Mouse (Mus musculus) lung, embryonic 16.5 days (tissue): ENCODE data around the gene 1700001P01Rik. TPM values are rescaled to one million over a fixed set of nuclear protein-coding genes. Genes with fewer than 3 reads are reported as not detected.

Experiments used
- ATAC-seq: fragments of 200-750 bp; cut with Nextera tagmentation; 2 replicates; pipeline ENCODE4 v1.8.0; 2017; ENCODE audit warnings: low read depth, mild to moderate bottlenecking, moderate library complexity
- H3K27ac ChIP-seq: fragments of 300-500 bp; sonication (generic); 2 replicates; pipeline ENCODE4 v1.5.1; 2014; ENCODE audit warnings: mild to moderate bottlenecking, control low read depth, low read length
- H3K27me3 ChIP-seq: fragments of 300-500 bp; sonication (generic); 2 replicates; pipeline ENCODE4 v1.6.1; 2014; ENCODE audit warnings: low read depth, low read length, mixed read lengths; ENCODE audit not compliant: control insufficient read depth, insufficient read depth
- H3K36me3 ChIP-seq: fragments of 300-500 bp; sonication (generic); 2 replicates; pipeline ENCODE4 v1.6.1; 2014; ENCODE audit warnings: low read length; ENCODE audit not compliant: control insufficient read depth, insufficient read depth
- H3K4me1 ChIP-seq: fragments of 300-500 bp; sonication (generic); replicated peaks from 2 replicates; pipeline ENCODE4 v1.6.1; 2014; ENCODE audit warnings: low read length, mixed read lengths; ENCODE audit not compliant: control insufficient read depth, insufficient read depth
- H3K4me2 ChIP-seq: fragments of 300-500 bp; sonication (generic); 2 replicates; pipeline ENCODE4 v1.6.1; 2014; ENCODE audit warnings: low read depth, low read length, control low read depth
- H3K4me3 ChIP-seq: fragments of 300-500 bp; sonication (generic); 2 replicates; pipeline ENCODE4 v1.5.1; 2014; ENCODE audit warnings: mild to moderate bottlenecking, low read length, control low read depth
- H3K9ac ChIP-seq: fragments of 300-500 bp; sonication (generic); 2 replicates; pipeline ENCODE4 v1.6.1; 2014; ENCODE audit warnings: low read length, control low read depth
- H3K9me3 ChIP-seq: fragments of 300-500 bp; sonication (generic); 2 replicates; pipeline ENCODE4 v1.6.1; 2016; ENCODE audit warnings: low read length; ENCODE audit not compliant: control insufficient read depth
- WGBS: fragments of 180-500 bp; shearing (Covaris S2); extraction: QIAGEN DNeasy Blood & Tissue Kit; methylation state at CpG from one replicate; pipeline ENCODE4 v1.1.7; 2014; 5-methylcytosine and 5-hydroxymethylcytosine counted together
- polyA plus RNA-seq: library from polyadenylated mRNA; unstranded; fragments of >200 nt; fragmentation: Nextera tagmentation; extraction: Ambion mirVana; gene quantifications from 2 replicates; pipeline ENCODE4 v1.2.1, GENCODE M21; 2015

The 1700001P01Rik gene
- polyA plus RNA-seq, 1 experiment from 2014 or later, result 0.35 TPM

DNA sequence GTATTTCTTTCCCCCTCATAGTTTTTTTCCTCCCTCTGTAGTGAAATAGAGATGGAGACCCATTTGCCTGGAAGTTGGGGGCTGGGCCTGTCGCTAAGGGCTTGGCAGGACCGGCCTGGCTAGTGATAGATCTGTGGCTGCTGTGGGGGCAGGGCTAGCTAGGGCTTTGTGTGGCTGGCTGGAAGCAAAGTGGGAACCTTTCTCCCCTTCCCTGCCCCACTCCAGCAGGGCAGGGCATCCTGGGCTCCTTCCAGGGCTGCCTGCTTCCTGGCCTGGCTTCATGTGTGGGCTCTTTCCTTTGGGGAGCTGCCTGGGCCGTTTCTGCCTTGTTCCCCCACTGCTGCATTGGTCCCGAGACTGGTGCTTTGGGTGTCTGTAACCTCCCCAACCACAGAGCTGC lies 42.9 kb upstream of the 1700001P01Rik start:
- peak; percentile 78 for ATAC-seq
- Histone ChIP-seq H3K9ac (peak overlapping the region; percentile 49), H3K27me3 (no peaks in the 10 kb centered on the region), H3K4me3 (no peak overlapping the region), H3K4me2 (peak overlapping the region; percentile 6; the same call in 1 of the 2 replicates), H3K4me1 (peaks cover 51% of the 10 kb centered on the region), H3K27ac (peak overlapping the region; percentile 90), H3K36me3 (peaks cover 18% of the 10 kb centered on the region), H3K9me3 (no peaks in the 10 kb centered on the region)
- WGBS, result 6% methylated on average over 4 of the region's 4 CpGs

DNA sequence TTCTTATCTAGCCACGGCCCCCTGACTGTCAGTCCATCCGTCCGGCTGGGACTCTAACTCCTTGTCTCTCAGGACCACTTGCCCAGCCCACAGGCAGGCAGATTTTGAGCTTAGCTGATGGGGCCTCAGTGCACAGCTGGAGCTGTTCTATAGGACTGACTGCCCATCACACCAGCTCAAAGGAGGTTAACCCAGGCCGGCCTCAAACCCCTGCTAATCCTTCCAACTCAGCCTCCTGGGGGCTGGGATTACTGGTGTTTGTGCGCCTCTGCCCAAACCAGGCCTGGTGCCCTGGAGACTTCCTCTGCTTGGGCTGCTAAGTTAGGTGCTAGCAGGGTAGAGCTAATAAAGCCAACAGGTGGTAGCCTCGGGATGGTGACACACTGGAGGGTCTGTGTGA lies 42.3 kb upstream of the 1700001P01Rik start:
- Histone ChIP-seq H3K27ac (peak overlapping the region; percentile 90), H3K27me3 (no peaks in the 10 kb centered on the region), H3K4me2 (peak overlapping the region; percentile 6; the same call in 1 of the 2 replicates), H3K4me1 (peaks cover 57% of the 10 kb centered on the region), H3K9me3 (no peaks in the 10 kb centered on the region), H3K4me3 (no peak overlapping the region), H3K36me3 (peaks cover 18% of the 10 kb centered on the region), H3K9ac (0 out of 2 replicates have a peak overlapping the region, but pooled peaks have one; percentile 13)
- ATAC-seq, result no peak
- 57% methylated on average over 6 of the region's 6 CpGs for WGBS

DNA sequence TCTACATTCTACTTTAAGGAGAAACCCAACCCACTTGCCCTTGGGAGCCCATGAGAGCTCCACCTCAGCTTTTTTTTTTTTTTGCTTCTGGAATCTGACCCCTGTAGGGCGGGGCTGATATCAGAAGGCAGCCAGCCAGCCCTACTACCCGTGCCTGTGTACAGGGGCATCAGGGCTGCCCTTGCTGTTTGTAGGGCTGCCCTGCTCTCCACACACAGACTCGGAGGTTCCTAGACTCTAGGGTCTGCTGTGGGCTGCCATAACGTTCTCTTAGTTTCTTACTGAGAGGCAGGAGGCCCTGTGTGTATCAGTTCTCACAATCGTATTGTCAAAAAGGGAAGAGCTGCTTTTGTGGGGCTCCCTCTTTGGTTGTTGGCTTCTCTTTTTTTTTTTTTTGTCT lies 41.7 kb upstream of the 1700001P01Rik start:
- H3K27ac ChIP-seq, result peak overlapping the region; percentile 55
- H3K4me1 ChIP-seq, result peaks cover 63% of the 10 kb centered on the region
- H3K4me2 ChIP-seq, result no peak overlapping the region
- no peak overlapping the region for H3K4me3 ChIP-seq
- 29% methylated on average over 5 of the region's 5 CpGs for WGBS
- H3K36me3 ChIP-seq, result peaks cover 16% of the 10 kb centered on the region; the same call in 1 of the 2 replicates
- H3K9ac ChIP-seq, result no peak overlapping the region
- ATAC-seq, result no peak
- no peaks in the 10 kb centered on the region for H3K27me3 ChIP-seq
- H3K9me3 ChIP-seq, result no peaks in the 10 kb centered on the region

DNA sequence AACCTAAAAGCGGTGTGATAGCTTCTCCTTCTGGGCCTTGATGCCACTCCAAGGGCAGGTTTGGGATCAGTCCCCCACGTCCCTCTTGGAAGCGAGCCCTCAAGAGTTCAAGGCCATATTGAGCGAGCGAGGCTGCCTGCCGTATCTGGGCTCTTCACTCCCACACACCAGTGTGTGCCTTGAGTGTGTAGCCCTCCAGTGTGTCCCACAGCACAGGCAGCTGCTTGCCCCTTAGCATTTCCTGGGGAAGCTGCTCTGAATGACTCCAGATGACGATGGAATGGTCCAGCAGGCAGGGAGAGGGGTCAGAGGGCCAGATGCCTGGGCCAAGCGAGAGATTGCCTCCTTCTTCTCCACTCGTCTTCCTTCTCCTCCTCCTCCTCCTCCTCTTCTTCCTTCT lies 41.2 kb upstream of the 1700001P01Rik start:
- peak overlapping the region; percentile 80 for H3K27ac ChIP-seq
- H3K36me3 ChIP-seq, result peaks cover 16% of the 10 kb centered on the region; the same call in 1 of the 2 replicates
- H3K4me3 ChIP-seq, result no peak overlapping the region
- H3K4me2 ChIP-seq, result no peak overlapping the region
- no peaks in the 10 kb centered on the region for H3K9me3 ChIP-seq
- 38% methylated on average over 9 of the region's 9 CpGs for WGBS
- H3K27me3 ChIP-seq, result no peaks in the 10 kb centered on the region
- H3K4me1 ChIP-seq, result peaks cover 68% of the 10 kb centered on the region
- no peak for ATAC-seq
- peak overlapping the region; percentile 27; the same call in 1 of the 2 replicates for H3K9ac ChIP-seq

DNA sequence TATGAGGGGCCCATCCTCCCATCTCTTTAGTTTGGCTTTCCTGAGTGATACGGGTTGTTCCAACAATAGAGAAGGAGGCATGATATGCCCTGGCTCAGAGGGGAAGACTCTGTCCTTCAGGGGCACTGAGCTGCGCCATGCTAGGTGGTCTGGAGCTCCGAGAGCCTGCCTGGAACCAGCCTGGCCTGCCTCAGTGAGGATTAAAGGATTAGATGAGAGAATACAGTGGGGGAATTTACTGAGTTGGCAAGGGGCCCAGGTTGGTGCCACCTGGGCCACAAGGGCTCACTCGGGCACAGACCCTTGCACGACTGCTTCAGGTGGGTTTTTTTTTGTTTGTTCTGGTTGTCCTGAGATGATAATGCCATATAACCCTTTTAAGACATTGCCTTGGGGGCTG lies 40.5 kb upstream of the 1700001P01Rik start:
- H3K9me3 ChIP-seq, result no peaks in the 10 kb centered on the region
- H3K9ac ChIP-seq, result peak overlapping the region; percentile 13; the same call in 1 of the 2 replicates
- 70% methylated on average over 5 of the region's 5 CpGs for WGBS
- H3K4me2 ChIP-seq, result no peak overlapping the region
- H3K27me3 ChIP-seq, result no peaks in the 10 kb centered on the region
- H3K4me3 ChIP-seq, result no peak overlapping the region
- peaks cover 75% of the 10 kb centered on the region for H3K4me1 ChIP-seq
- H3K27ac ChIP-seq, result peak overlapping the region; percentile 55
- H3K36me3 ChIP-seq, result peaks cover 14% of the 10 kb centered on the region; the same call in 1 of the 2 replicates
- ATAC-seq, result no peak

DNA sequence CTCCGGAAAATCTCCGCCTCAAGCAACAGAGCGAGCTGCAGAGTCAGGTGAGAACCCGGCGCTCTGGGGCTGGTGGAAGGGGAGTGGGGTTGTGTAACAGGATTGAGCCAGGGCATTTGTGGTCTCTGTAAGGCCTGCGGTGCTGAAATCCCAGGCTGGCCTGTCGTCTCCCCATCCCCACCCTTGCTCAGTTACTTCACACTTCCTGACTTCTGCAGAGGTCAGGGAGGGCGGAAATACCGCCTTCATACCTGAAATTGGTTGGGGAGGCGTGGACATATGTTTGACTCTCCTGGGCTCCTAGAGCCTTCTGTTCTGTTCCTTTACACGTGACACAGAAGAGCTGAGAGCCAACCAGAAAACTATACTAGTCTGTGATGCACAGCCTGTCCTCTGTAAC lies 40.0 kb upstream of the 1700001P01Rik start:
- ATAC-seq, result no peak
- Histone ChIP-seq H3K4me3 (no peak overlapping the region), H3K9me3 (no peaks in the 10 kb centered on the region), H3K4me1 (peaks cover 79% of the 10 kb centered on the region), H3K4me2 (no peak overlapping the region), H3K9ac (peak overlapping the region; percentile 13; the same call in 1 of the 2 replicates), H3K27ac (peak overlapping the region; percentile 55), H3K36me3 (peaks cover 14% of the 10 kb centered on the region; the same call in 1 of the 2 replicates), H3K27me3 (no peaks in the 10 kb centered on the region)
- WGBS, result 67% methylated on average over 11 of the region's 11 CpGs

DNA sequence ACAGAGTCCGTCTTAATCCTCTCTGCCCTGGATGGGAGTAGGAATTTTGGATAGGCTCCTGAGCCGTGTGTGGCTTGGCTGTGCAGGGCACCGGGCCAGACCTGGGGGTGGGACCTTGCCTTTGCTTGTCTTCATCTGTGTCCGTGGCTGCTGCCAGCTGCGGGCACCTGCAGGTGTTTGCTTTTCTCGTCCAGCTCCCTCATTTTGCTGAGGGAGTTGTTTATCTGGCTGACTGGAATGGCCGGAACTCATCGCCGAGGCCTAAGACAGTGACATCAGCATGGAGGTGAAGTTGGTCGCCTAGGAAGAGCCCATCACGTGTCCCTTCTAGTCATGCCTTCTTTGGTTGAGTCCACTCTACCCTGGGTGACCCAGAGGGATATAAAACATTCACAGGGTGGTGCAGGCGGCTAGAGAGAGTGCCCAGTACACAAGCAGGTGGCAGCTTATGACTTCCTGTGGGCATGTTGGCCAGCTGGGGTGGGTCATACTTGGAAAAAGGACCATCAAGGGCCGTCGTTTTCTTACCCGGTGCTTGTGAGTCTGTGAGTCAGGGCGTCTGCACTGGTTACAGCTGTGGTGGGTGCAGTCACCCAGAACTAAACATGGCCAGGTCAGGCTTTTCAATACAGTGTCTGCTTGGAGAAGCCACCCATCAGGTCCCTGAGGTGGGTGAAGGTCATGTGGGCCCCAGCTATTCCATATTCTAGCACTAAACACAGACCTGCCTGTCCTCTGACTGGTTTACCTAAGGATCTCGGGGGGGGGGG lies 38.2 kb upstream of the 1700001P01Rik start:
- Histone ChIP-seq H3K9ac (no peak overlapping the region; the same call in 1 of the 2 replicates), H3K4me2 (no peak overlapping the region), H3K9me3 (no peaks in the 10 kb centered on the region), H3K4me3 (no peak overlapping the region), H3K4me1 (peaks cover 93% of the 10 kb centered on the region), H3K27me3 (no peaks in the 10 kb centered on the region), H3K27ac (peak overlapping the region; percentile 59), H3K36me3 (peaks cover 14% of the 10 kb centered on the region; the same call in 1 of the 2 replicates)
- 52% methylated on average over 17 of the region's 17 CpGs for WGBS
- ATAC-seq, result no peak

DNA sequence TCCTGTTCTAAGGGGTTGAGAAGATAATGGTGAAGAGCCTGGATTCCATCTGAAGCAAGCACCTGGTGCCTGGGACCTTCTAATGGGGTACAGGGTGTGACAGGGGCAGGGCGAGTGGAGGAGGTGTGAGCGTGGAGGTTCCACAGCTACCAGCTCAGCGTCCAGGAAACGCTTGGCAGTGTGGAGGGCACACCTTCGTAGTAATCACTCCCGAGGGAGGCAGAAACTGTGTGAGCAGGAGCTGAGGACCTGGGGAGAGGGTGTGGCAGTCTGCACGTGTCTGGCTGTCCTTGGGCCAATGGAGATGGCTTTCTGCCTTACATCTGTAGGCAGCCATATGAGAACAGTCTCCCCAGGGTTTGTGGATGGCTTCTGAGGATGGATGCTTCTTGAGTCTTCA lies 37.4 kb upstream of the 1700001P01Rik start:
- no peaks in the 10 kb centered on the region for H3K9me3 ChIP-seq
- H3K36me3 ChIP-seq, result peaks cover 14% of the 10 kb centered on the region; the same call in 1 of the 2 replicates
- peak overlapping the region; percentile 47 for H3K27ac ChIP-seq
- ATAC-seq, result peak; percentile 18; the same call in 1 of the 2 replicates
- H3K4me1 ChIP-seq, result peaks cover 93% of the 10 kb centered on the region
- no peak overlapping the region for H3K4me3 ChIP-seq
- no peak overlapping the region; the same call in 1 of the 2 replicates for H3K9ac ChIP-seq
- no peak overlapping the region for H3K4me2 ChIP-seq
- 30% methylated on average over 7 of the region's 7 CpGs for WGBS
- H3K27me3 ChIP-seq, result no peaks in the 10 kb centered on the region

DNA sequence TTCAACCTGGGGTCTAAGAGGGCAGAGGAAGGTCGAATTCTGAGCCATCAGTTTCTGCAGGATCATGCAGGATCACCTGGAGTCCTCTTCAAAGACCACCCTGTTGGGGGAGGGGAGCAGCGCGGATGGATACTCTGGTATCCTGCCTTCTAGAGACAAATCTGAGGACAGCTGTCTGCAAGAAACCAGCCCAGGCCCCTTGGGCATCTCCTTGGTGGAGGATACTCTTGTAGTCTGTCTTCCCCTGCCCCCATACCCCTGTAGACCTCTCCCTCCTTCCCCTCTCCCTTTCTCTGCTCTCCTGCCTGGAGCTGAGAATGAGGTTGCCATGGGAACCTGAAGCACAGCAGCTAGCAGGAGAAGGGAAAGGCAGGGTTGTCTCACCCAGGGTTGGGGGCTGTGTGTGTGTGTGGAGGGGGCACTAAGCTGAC lies 36.8 kb upstream of the 1700001P01Rik start:
- Histone ChIP-seq H3K36me3 (peaks cover 14% of the 10 kb centered on the region; the same call in 1 of the 2 replicates), H3K4me3 (no peak overlapping the region), H3K27ac (peak overlapping the region; percentile 47), H3K4me1 (peaks cover 93% of the 10 kb centered on the region), H3K4me2 (no peak overlapping the region), H3K9ac (no peak overlapping the region), H3K9me3 (no peaks in the 10 kb centered on the region), H3K27me3 (no peaks in the 10 kb centered on the region)
- WGBS, result 47% methylated on average over 3 of the region's 3 CpGs
- ATAC-seq, result 0 out of 2 replicates have a peak, but pooled peaks have one; percentile 6
